Mouse (Mus musculus): ENCODE results near the gene Agmat.
A peak's percentile ranks its signal among the peaks of the same experiment; 100 is the strongest.

Gene Agmat

GRCm38 (mm10) chr4:141779828-141780227 lies 33.4 kb downstream of the Agmat start:
- no peak for DNase-seq (ENCODE audit: low spot score)

GRCm38 (mm10) chr4:141781201-141781985 lies 34.9 kb downstream of the Agmat start:
- no peak for DNase-seq (ENCODE audit: low spot score)

GRCm38 (mm10) chr4:141784835-141785234 lies 38.4 kb downstream of the Agmat start:
- DNase-seq (ENCODE audit: low spot score) = no peak

GRCm38 (mm10) chr4:141786141-141786540 lies 39.7 kb downstream of the Agmat start:
- DNase-seq (ENCODE audit: low spot score) = no peak

GRCm38 (mm10) chr4:141787046-141787445 lies 40.6 kb downstream of the Agmat start:
- DNase-seq (ENCODE audit: low spot score) = no peak

- no peak for DNase-seq (ENCODE audit: low spot score)
Observed at GRCm38 (mm10) chr4:141787462-141787861, 41.0 kb downstream of the Agmat start.

GRCm38 (mm10) chr4:141789564-141790218 lies 43.2 kb downstream of the Agmat start:
- DNase-seq (ENCODE audit: low spot score) = no peak

GRCm38 (mm10) chr4:141790524-141790990 lies 44.1 kb downstream of the Agmat start, which contains the start of gene Dnajc16:
Dnajc16 (minus strand) TSS chr4:141790931.
- peak; percentile 92 for DNase-seq (ENCODE audit: low spot score)

- DNase-seq (ENCODE audit: low spot score) = no peak
Observed at GRCm38 (mm10) chr4:141791486-141791885, 45.0 kb downstream of the Agmat start.

- no peak for DNase-seq (ENCODE audit: low spot score)
Observed at GRCm38 (mm10) chr4:141791951-141792350, 45.5 kb downstream of the Agmat start.

- DNase-seq (ENCODE audit: low spot score) = no peak
Observed at GRCm38 (mm10) chr4:141792554-141793281, 46.2 kb downstream of the Agmat start.

GRCm38 (mm10) chr4:141793282-141794151 lies 47.0 kb downstream of the Agmat start, which contains the start of gene Casp9:
Casp9 (plus strand) TSS chr4:141793612.
- peak; percentile 92 for DNase-seq (ENCODE audit: low spot score)

- DNase-seq (ENCODE audit: low spot score) = no peak
Observed at GRCm38 (mm10) chr4:141794152-141794535, 47.7 kb downstream of the Agmat start.

- DNase-seq (ENCODE audit: low spot score) = no peak
Observed at GRCm38 (mm10) chr4:141796356-141796755, 49.9 kb downstream of the Agmat start.

- DNase-seq (ENCODE audit: low spot score) = no peak
Observed at GRCm38 (mm10) chr4:141796954-141797353, 50.5 kb downstream of the Agmat start.

GRCm38 (mm10) chr4:141797545-141797944 lies 51.1 kb downstream of the Agmat start:
- no peak for DNase-seq (ENCODE audit: low spot score)

GRCm38 (mm10) chr4:141804105-141804504 lies 57.6 kb downstream of the Agmat start:
- no peak for DNase-seq (ENCODE audit: low spot score)

GRCm38 (mm10) chr4:141805886-141806285 lies 59.4 kb downstream of the Agmat start:
- no peak for DNase-seq (ENCODE audit: low spot score)
